Mouse (Mus musculus): Measurements from ENCODE around the gene Atp1b2. TPM values are rescaled to one million over a fixed set of nuclear protein-coding genes. Genes with fewer than 3 reads are reported as not detected.

Gene Atp1b2
- polyA plus RNA-seq, 1 experiment, result 324 TPM

- no peak for DNase-seq (ENCODE audit: extremely low spot score in 1 of 2, low spot score in 1 of 2)
Observed at GRCm38 (mm10) chr11:69551310-69551709, 54.4 kb downstream of the Atp1b2 start.

Other genes starting within 250 kb of the Atp1b2 start
- gene Chd3, start 236.5 kb downstream of the Atp1b2 start, polyA plus RNA-seq (2012; rRNA removed), result 374 and 399 TPM in 2 replicates
- 179 and 182 TPM in 2 replicates for gene Naa38, start 210.5 kb downstream of the Atp1b2 start, polyA plus RNA-seq (2012; rRNA removed)
- gene Cyb5d1, start 210.3 kb downstream of the Atp1b2 start, polyA plus RNA-seq (2012; rRNA removed), result 34.2 and 35.7 TPM in 2 replicates
- 4.1 and 4.6 TPM in 2 replicates for gene Tmem88, start 207.7 kb downstream of the Atp1b2 start, polyA plus RNA-seq (2012; rRNA removed)
- 12.3 and 12.7 TPM in 2 replicates for gene Kdm6b, start 192.3 kb downstream of the Atp1b2 start, polyA plus RNA-seq (2012; rRNA removed)
- gene Dnah2, start 56.8 kb downstream of the Atp1b2 start, polyA plus RNA-seq (2012; rRNA removed), result 2.7 and 4.6 TPM in 2 replicates
- 78.4 and 80.4 TPM in 2 replicates for gene Efnb3, start 45.7 kb downstream of the Atp1b2 start, polyA plus RNA-seq (2012; rRNA removed)
- 12.2 and 12.9 TPM in 2 replicates for gene Wrap53, start 25.7 kb downstream of the Atp1b2 start, polyA plus RNA-seq (2012; rRNA removed)
- 36.7 and 38.4 TPM in 2 replicates for gene Trp53, start 25.6 kb downstream of the Atp1b2 start, polyA plus RNA-seq (2012; rRNA removed)
- gene Shbg, start 12.0 kb upstream of the Atp1b2 start, polyA plus RNA-seq (2012; rRNA removed), result 0.11 and 0.16 TPM in 2 replicates
- gene Sat2, start 16.1 kb upstream of the Atp1b2 start, polyA plus RNA-seq (2012; rRNA removed), result 20.3 and 26.3 TPM in 2 replicates
- gene Fxr2, start 27.0 kb upstream of the Atp1b2 start, polyA plus RNA-seq (2012; rRNA removed), result 136 and 154 TPM in 2 replicates
- 0.34 TPM in 1 of 2 replicates, not detected in the other for gene Sox15, start 49.4 kb upstream of the Atp1b2 start, polyA plus RNA-seq (2012; rRNA removed)
- 104 and 113 TPM in 2 replicates for gene Mpdu1, start 56.7 kb upstream of the Atp1b2 start, polyA plus RNA-seq (2012; rRNA removed)
- gene Cd68, start 60.2 kb upstream of the Atp1b2 start, polyA plus RNA-seq (2012; rRNA removed), result 13.7 TPM in 2 replicates
- gene Eif4a1, start 66.5 kb upstream of the Atp1b2 start, polyA plus RNA-seq (2012; rRNA removed), result 365 and 370 TPM in 2 replicates
- gene Senp3, start 76.1 kb upstream of the Atp1b2 start, polyA plus RNA-seq (2012; rRNA removed), result 138 and 154 TPM in 2 replicates
- 5.3 and 5.4 TPM in 2 replicates for gene Tnfsf13, start 79.8 kb upstream of the Atp1b2 start, polyA plus RNA-seq (2012; rRNA removed)
- 17.1 and 20.6 TPM in 2 replicates for gene Tnfsf12, start 89.9 kb upstream of the Atp1b2 start, polyA plus RNA-seq (2012; rRNA removed)
- 2.9 and 4.9 TPM in 2 replicates for gene Tnfsfm13, start 90.2 kb upstream of the Atp1b2 start, polyA plus RNA-seq (2012; rRNA removed)
- 30.9 and 32.6 TPM in 2 replicates for gene Polr2a, start 152.7 kb upstream of the Atp1b2 start, polyA plus RNA-seq (2012; rRNA removed)
- gene Slc35g3, start 156.0 kb upstream of the Atp1b2 start, polyA plus RNA-seq (2012; rRNA removed), result not detected in 2 replicates
- gene Zbtb4, start 160.0 kb upstream of the Atp1b2 start, polyA plus RNA-seq (2012; rRNA removed), result 45.7 and 51.4 TPM in 2 replicates
- gene Chrnb1, start 190.0 kb upstream of the Atp1b2 start, polyA plus RNA-seq (2012; rRNA removed), result 1.4 and 1.9 TPM in 2 replicates
- gene Fgf11, start 195.9 kb upstream of the Atp1b2 start, polyA plus RNA-seq (2012; rRNA removed), result 18.4 and 22.0 TPM in 2 replicates
- gene Tmem102, start 199.7 kb upstream of the Atp1b2 start, polyA plus RNA-seq (2012; rRNA removed), result 0.48 and 0.62 TPM in 2 replicates
- gene Gm39566, start 209.4 kb upstream of the Atp1b2 start, polyA plus RNA-seq (2012; rRNA removed), result not detected in 2 replicates
- not detected in 2 replicates for gene Spem2, start 212.5 kb upstream of the Atp1b2 start, polyA plus RNA-seq (2012; rRNA removed)
- 0.42 and 0.58 TPM in 2 replicates for gene Spem1, start 216.2 kb upstream of the Atp1b2 start, polyA plus RNA-seq (2012; rRNA removed)
- 116 and 125 TPM in 2 replicates for gene Nlgn2, start 231.8 kb upstream of the Atp1b2 start, polyA plus RNA-seq (2012; rRNA removed)
- gene Tmem256, start 232.6 kb upstream of the Atp1b2 start, polyA plus RNA-seq (2012; rRNA removed), result 183 and 212 TPM in 2 replicates
- gene Plscr3, start 240.4 kb upstream of the Atp1b2 start, polyA plus RNA-seq (2012; rRNA removed), result 33.6 and 37.6 TPM in 2 replicates

All from frontal cortex, adult 2 months (tissue).